Mouse (Mus musculus) CD4-positive naive resting alpha-beta T cell, adult 57 days (primary cell): ENCODE measurements around the gene Pwp2. TPM values are rescaled to one million over a fixed set of nuclear protein-coding genes. Genes with fewer than 3 reads are reported as not detected.

Experiments used
- total RNA-seq: library from RNA; stranded (reverse); gene quantifications from one replicate; pipeline ENCODE4 v1.2.4, GENCODE M21; 2023

The Pwp2 gene
- 24.2 TPM for total RNA-seq

GRCm38 (mm10) chr10:78184531-78185380 is at the start of gene Pwp2:
Gene Pwp2, minus strand, starts transcription at chr10:78185149.

GRCm38 (mm10) chr10:78169281-78170042 is 15.5 kb downstream of the Pwp2 start, which contains the start of gene D10Jhu81e:
Gene D10Jhu81e, minus strand, starts transcription at chr10:78169782.

Other genes starting within 250 kb of the Pwp2 start
- gene Trpm2, start 214.6 kb downstream of the Pwp2 start, total RNA-seq, result 3.9 TPM
- gene 1810043G02Rik, start 206.6 kb downstream of the Pwp2 start, total RNA-seq, result 6.7 TPM
- 111 TPM for gene Pfkl, start 175.1 kb downstream of the Pwp2 start, total RNA-seq
- gene Dnmt3l, start 143.2 kb downstream of the Pwp2 start, total RNA-seq, result not detected
- not detected for gene Aire, start 141.5 kb downstream of the Pwp2 start, total RNA-seq
- gene Icosl, start 115.8 kb downstream of the Pwp2 start, total RNA-seq, result 14.0 TPM
- gene D10Jhu81e, start 15.4 kb downstream of the Pwp2 start, total RNA-seq, result 43.0 TPM
- 84.3 TPM for gene Trappc10, start 59.5 kb upstream of the Pwp2 start, total RNA-seq
- 108 TPM for gene Agpat3, start 167.3 kb upstream of the Pwp2 start, total RNA-seq
- gene Rrp1, start 227.9 kb upstream of the Pwp2 start, total RNA-seq, result 265 TPM
- gene Cstb, start 240.5 kb upstream of the Pwp2 start, total RNA-seq, result 28.7 TPM